Mouse (Mus musculus): ENCODE results near the gene Utrn. TPM values are rescaled to one million over a fixed set of nuclear protein-coding genes. Genes with fewer than 3 reads are reported as not detected.

Utrn gene
- polyA plus RNA-seq, 1 experiment from 2014 or later: 17.6 TPM

DNA sequence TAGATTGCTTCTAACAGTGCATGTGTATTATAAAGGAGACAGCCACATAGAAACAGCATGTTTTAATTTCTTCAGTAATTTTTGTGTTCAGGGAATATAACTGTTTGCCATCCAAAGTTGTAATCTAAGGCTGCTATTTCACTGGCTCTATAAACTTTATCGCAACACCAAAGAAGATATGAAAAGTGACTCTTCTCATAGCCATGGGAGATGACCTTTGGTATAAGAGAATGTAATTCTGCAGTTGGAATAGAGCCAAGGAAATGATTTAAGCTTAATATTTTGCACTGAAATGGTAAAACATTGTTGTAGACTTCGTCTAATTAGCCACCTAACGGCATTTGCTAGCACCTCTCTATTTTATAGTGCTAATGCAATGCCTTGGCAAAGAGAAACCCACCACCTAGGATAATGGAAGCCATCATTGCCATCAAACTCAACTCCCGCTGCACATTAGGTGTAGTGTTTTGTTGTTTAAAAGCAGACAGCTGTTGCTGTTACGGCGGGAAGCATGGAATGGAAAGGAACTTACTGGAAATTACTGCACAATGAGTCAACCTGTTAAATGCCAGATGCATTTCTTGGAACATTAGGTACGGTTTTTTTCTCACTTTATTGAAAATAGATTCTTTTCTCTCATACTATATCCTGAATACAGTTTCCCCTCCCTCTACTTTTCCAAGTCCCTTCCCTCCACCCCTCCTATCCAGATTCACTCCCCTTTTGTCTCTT is 445.0 kb downstream of the Utrn start:
- WGBS: 92% methylated on average over 7 of the region's 7 CpGs
- no peak for ATAC-seq

DNA sequence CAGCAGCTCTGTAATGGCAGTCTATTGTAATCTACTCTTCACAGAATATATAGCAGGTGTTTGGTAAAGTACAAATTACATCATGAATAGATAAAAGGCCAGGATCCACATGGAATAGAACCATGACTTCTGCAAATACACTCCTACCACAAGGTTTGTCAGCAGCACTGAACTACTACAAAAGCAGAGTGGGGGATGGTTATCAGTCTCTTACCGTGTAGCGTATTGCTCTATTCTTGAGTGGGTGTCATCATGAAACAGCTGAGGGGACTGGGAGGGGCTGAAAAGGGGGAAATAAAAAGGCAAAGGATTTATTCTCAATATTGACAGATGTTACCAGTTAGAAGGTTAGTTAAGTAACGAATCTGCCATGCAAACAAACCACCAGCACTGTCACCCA is 454.2 kb downstream of the Utrn start:
- no peak for ATAC-seq

More for the DNA sequence above, 445.0 kb downstream of the Utrn start:
- Histone ChIP-seq H3K9me3 (replicated peaks; ENCODE audit: control insufficient read depth, low read length, poor library complexity, severe bottlenecking) (no peaks in the 10 kb centered on the region), H3K4me2 (ENCODE audit: low read length) (no peak overlapping the region), H3K4me3 (ENCODE audit: low read depth, low read length) (no peak overlapping the region), H3K36me3 (ENCODE audit: control insufficient read depth, insufficient read depth, low read length) (no peaks in the 10 kb centered on the region), H3K9ac (ENCODE audit: low read depth, low read length) (no peak overlapping the region), H3K27me3 (ENCODE audit: control insufficient read depth, insufficient read depth, low read depth, low read length) (no peaks in the 10 kb centered on the region), H3K4me1 (ENCODE audit: control insufficient read depth, insufficient read depth, low read length) (no peaks in the 10 kb centered on the region), H3K27ac (ENCODE audit: low read length) (no peak overlapping the region)

DNA sequence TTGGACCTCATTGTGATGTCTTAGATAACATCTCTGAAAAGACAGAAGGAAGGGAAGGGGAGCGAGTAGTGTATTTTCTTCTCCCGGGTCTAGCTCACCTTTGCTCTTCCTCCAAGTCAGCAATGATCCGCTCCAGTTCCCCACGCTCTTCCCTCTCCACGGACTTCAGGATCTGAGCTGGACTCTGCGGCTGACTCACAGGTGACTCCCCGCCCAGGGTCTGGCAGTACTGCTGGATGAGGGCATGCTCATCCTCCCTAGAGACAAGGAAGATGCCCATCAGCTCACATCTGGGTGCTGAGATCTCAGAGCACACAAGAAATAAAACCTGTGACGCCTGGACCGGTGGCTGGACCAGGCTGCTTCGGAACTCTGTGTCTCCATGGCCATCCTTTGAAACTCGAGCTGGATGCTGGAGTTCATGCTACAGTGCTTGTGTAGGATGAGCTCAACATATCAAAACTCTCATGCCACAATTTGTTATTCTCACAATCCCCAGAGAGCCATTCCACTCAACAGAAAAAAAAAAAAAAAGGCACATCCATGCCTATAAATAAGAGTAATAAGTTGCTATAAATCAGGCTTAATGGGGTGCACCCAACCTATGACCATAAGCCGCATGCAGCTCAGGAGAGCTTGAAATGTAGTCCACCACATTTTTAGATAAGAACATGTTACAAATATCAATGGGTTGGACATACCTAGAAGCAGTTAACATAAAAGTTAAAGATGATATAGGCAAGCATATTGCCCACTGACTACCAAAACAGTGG is 462.6 kb downstream of the Utrn start:
- Histone ChIP-seq H3K27me3 (ENCODE audit: control insufficient read depth, insufficient read depth, low read depth, low read length) (no peaks in the 10 kb centered on the region), H3K4me1 (ENCODE audit: control insufficient read depth, insufficient read depth, low read length) (no peaks in the 10 kb centered on the region), H3K9ac (ENCODE audit: low read depth, low read length) (no peak overlapping the region), H3K36me3 (ENCODE audit: control insufficient read depth, insufficient read depth, low read length) (no peaks in the 10 kb centered on the region), H3K4me2 (ENCODE audit: low read length) (no peak overlapping the region), H3K4me3 (ENCODE audit: low read depth, low read length) (no peak overlapping the region), H3K27ac (ENCODE audit: low read length) (no peak overlapping the region), H3K9me3 (replicated peaks; ENCODE audit: control insufficient read depth, low read length, poor library complexity, severe bottlenecking) (no peaks in the 10 kb centered on the region)
- no peak for ATAC-seq
- WGBS: 94% methylated on average over 12 of the region's 12 CpGs

More for the DNA sequence above, 454.2 kb downstream of the Utrn start:
- H3K4me3 ChIP-seq (ENCODE audit: low read depth, low read length): no peak overlapping the region
- H3K9ac ChIP-seq (ENCODE audit: low read depth, low read length): no peak overlapping the region
- no peaks in the 10 kb centered on the region for H3K9me3 ChIP-seq (replicated peaks; ENCODE audit: control insufficient read depth, low read length, poor library complexity, severe bottlenecking)
- no peaks in the 10 kb centered on the region for H3K4me1 ChIP-seq (ENCODE audit: control insufficient read depth, insufficient read depth, low read length)
- 84% methylated on average over 3 of the region's 3 CpGs for WGBS
- no peak overlapping the region for H3K27ac ChIP-seq (ENCODE audit: low read length)
- no peaks in the 10 kb centered on the region for H3K36me3 ChIP-seq (ENCODE audit: control insufficient read depth, insufficient read depth, low read length)
- H3K4me2 ChIP-seq (ENCODE audit: low read length): no peak overlapping the region
- H3K27me3 ChIP-seq (ENCODE audit: control insufficient read depth, insufficient read depth, low read depth, low read length): no peaks in the 10 kb centered on the region

DNA sequence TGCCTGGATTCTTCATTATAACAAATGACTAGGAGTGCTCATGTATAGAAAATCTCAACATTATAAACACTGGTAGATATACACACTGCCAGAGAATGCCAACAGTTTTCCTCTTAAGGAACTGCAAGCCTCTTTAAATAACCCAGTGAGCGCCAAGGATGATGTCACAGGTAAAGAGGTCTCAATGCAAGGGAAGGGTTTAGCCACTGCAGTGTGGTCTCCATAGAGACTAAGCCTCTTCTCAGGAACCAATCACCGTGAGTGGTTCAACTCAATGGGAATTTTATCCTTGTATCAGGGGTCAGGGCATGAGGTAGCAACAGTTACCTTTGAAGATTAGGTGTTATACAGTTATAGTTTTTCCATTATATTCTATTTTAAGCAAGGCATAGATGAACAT is 469.7 kb downstream of the Utrn start:
- H3K27me3 ChIP-seq (ENCODE audit: control insufficient read depth, insufficient read depth, low read depth, low read length): no peaks in the 10 kb centered on the region
- H3K27ac ChIP-seq (ENCODE audit: low read length): no peak overlapping the region
- no peak overlapping the region for H3K4me2 ChIP-seq (ENCODE audit: low read length)

DNA sequence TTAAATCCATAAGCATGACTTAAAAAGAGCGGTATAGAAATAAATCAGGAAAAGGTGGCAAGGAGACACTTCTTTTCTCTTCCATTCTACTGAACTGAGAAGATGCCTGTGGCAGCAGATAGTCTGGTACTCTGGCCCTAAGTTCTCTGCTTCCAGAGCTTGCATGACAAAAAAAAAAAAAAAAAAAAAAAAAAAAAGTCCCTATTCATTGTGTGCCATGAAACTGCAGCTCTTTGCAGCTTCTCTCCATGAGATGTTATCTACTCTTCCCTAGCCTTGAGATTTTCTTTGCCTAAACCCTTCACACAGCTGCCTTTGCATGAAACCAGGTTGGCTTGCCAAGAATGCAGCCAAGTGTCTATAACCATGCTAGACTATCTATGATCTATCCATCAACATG is 489.0 kb downstream of the Utrn start:
- Histone ChIP-seq H3K9me3 (replicated peaks; ENCODE audit: control insufficient read depth, low read length, poor library complexity, severe bottlenecking) (no peaks in the 10 kb centered on the region), H3K36me3 (ENCODE audit: control insufficient read depth, insufficient read depth, low read length) (no peaks in the 10 kb centered on the region), H3K4me3 (ENCODE audit: low read depth, low read length) (no peak overlapping the region), H3K9ac (ENCODE audit: low read depth, low read length) (no peak overlapping the region), H3K27ac (ENCODE audit: low read length) (no peak overlapping the region), H3K4me1 (ENCODE audit: control insufficient read depth, insufficient read depth, low read length) (no peaks in the 10 kb centered on the region), H3K27me3 (ENCODE audit: control insufficient read depth, insufficient read depth, low read depth, low read length) (no peaks in the 10 kb centered on the region), H3K4me2 (ENCODE audit: low read length) (no peak overlapping the region)
- ATAC-seq: no peak
- 100% methylated on average over 1 of the region's 1 CpGs for WGBS

More for the DNA sequence above, 469.7 kb downstream of the Utrn start:
- WGBS: 15% methylated on average over 2 of the region's 2 CpGs
- H3K4me1 ChIP-seq (ENCODE audit: control insufficient read depth, insufficient read depth, low read length): peaks cover 3% of the 10 kb centered on the region; the same call in 1 of the 2 replicates
- H3K4me3 ChIP-seq (ENCODE audit: low read depth, low read length): no peak overlapping the region
- no peaks in the 10 kb centered on the region for H3K36me3 ChIP-seq (ENCODE audit: control insufficient read depth, insufficient read depth, low read length)
- no peak overlapping the region for H3K9ac ChIP-seq (ENCODE audit: low read depth, low read length)
- ATAC-seq: peak; percentile 81
- H3K9me3 ChIP-seq (replicated peaks; ENCODE audit: control insufficient read depth, low read length, poor library complexity, severe bottlenecking): no peaks in the 10 kb centered on the region

DNA sequence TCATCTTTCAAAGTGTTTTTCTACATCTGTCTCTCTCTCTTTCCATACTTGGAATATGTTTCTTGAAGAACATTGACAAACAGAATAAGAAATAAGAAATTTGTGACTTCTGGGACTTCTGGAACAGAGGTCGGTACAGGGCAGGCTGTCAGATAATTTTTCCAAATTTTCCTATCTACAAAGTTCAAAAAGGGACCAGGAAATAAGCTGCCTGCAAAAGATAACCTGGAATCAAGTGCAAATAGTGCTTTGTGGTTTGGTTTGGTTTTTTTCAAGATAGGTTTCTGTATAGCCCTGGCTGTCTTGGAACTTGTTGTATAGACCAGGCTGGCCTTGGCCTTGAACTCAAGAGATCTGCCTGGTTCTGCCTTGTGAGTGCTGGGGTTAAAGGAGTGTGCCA is 490.0 kb downstream of the Utrn start:
- Histone ChIP-seq H3K4me2 (ENCODE audit: low read length) (no peak overlapping the region), H3K9me3 (replicated peaks; ENCODE audit: control insufficient read depth, low read length, poor library complexity, severe bottlenecking) (no peaks in the 10 kb centered on the region; the same call in 1 of the 2 replicates), H3K27me3 (ENCODE audit: control insufficient read depth, insufficient read depth, low read depth, low read length) (no peaks in the 10 kb centered on the region), H3K27ac (ENCODE audit: low read length) (no peak overlapping the region), H3K4me1 (ENCODE audit: control insufficient read depth, insufficient read depth, low read length) (no peaks in the 10 kb centered on the region), H3K9ac (ENCODE audit: low read depth, low read length) (no peak overlapping the region), H3K36me3 (ENCODE audit: control insufficient read depth, insufficient read depth, low read length) (no peaks in the 10 kb centered on the region), H3K4me3 (ENCODE audit: low read depth, low read length) (no peak overlapping the region)
- WGBS: 98% methylated on average over 1 of the region's 1 CpGs
- no peak for ATAC-seq

DNA sequence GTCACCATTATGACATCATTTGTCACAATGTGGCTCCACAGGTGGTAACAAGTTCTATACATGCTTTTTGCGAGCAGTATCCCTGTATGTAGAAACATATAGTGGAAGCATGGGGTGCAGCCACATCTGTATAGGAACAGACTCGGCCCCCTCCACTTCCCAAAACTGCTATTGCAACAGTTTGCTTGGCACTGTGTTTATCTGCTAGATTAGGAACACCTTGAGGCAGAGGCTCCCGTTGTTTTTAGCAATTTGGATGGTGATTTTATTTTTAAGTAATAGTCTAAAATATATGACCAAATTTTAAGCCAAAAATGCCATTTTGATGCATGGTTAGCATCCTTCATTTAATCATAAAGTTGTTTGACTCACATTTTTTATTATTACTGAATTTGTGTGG is 491.4 kb downstream of the Utrn start:
- H3K9ac ChIP-seq (ENCODE audit: low read depth, low read length): no peak overlapping the region
- H3K27me3 ChIP-seq (ENCODE audit: control insufficient read depth, insufficient read depth, low read depth, low read length): no peaks in the 10 kb centered on the region
- no peaks in the 10 kb centered on the region for H3K4me1 ChIP-seq (ENCODE audit: control insufficient read depth, insufficient read depth, low read length)
- ATAC-seq: no peak
- 63% methylated on average over 3 of the region's 3 CpGs for whole genome bisulfite sequencing
- H3K27ac ChIP-seq (ENCODE audit: low read length): no peak overlapping the region
- no peaks in the 10 kb centered on the region; the same call in 1 of the 2 replicates for H3K9me3 ChIP-seq (replicated peaks; ENCODE audit: control insufficient read depth, low read length, poor library complexity, severe bottlenecking)
- no peaks in the 10 kb centered on the region for H3K36me3 ChIP-seq (ENCODE audit: control insufficient read depth, insufficient read depth, low read length)
- no peak overlapping the region for H3K4me2 ChIP-seq (ENCODE audit: low read length)
- no peak overlapping the region for H3K4me3 ChIP-seq (ENCODE audit: low read depth, low read length)

DNA sequence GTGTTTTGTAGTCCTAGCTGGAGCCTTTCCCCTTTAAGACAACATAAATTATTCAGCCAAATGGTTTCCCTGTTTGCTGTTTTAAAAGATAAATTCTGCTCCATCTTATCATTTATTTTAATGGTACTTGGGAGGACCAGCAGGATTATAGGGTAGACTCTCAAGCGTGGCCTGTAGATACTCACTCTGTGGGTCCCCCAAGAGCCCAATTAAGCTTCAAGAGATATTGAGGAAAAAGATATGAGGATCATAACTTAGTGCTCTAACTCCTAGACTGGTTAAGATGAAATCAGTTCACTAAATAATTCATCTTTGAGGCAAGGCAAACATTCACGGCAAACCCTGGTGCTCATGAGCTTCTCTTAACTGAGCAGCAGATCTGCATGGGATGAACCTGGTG is 493.1 kb downstream of the Utrn start:
- Histone ChIP-seq H3K4me3 (ENCODE audit: low read depth, low read length) (no peak overlapping the region), H3K9me3 (replicated peaks; ENCODE audit: control insufficient read depth, low read length, poor library complexity, severe bottlenecking) (no peaks in the 10 kb centered on the region; the same call in 1 of the 2 replicates), H3K27ac (ENCODE audit: low read length) (no peak overlapping the region), H3K4me1 (ENCODE audit: control insufficient read depth, insufficient read depth, low read length) (no peaks in the 10 kb centered on the region), H3K9ac (ENCODE audit: low read depth, low read length) (no peak overlapping the region), H3K36me3 (ENCODE audit: control insufficient read depth, insufficient read depth, low read length) (no peaks in the 10 kb centered on the region), H3K4me2 (ENCODE audit: low read length) (no peak overlapping the region), H3K27me3 (ENCODE audit: control insufficient read depth, insufficient read depth, low read depth, low read length) (no peaks in the 10 kb centered on the region)
- WGBS: 69% methylated on average over 2 of the region's 2 CpGs
- ATAC-seq: 0 out of 2 replicates have a peak, but pooled peaks have one; percentile 64

DNA sequence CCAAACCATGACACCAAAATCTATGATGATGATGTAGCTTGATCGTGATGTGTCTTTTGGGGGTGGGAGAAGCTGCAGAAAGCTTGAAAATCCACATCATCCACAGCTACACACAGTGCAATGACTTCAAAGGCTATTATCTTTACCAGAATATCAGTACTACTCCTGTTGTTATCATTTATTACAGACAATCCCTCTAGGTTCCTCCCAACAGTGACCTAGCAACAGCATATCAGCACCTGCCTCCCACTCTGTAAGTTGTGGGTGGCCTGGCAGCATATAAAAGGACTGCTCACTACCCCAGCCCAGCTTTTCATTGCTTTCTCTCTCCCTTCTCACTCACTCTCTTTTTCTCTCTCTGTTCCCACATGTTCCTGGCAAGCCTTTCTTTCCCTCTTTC is 494.4 kb downstream of the Utrn start:
- Histone ChIP-seq H3K27me3 (ENCODE audit: control insufficient read depth, insufficient read depth, low read depth, low read length) (no peaks in the 10 kb centered on the region), H3K4me3 (ENCODE audit: low read depth, low read length) (no peak overlapping the region), H3K9me3 (replicated peaks; ENCODE audit: control insufficient read depth, low read length, poor library complexity, severe bottlenecking) (no peaks in the 10 kb centered on the region; the same call in 1 of the 2 replicates), H3K27ac (ENCODE audit: low read length) (no peak overlapping the region), H3K4me2 (ENCODE audit: low read length) (no peak overlapping the region), H3K36me3 (ENCODE audit: control insufficient read depth, insufficient read depth, low read length) (no peaks in the 10 kb centered on the region), H3K9ac (ENCODE audit: low read depth, low read length) (no peak overlapping the region), H3K4me1 (ENCODE audit: control insufficient read depth, insufficient read depth, low read length) (no peaks in the 10 kb centered on the region)
- no peak for ATAC-seq
- 82% methylated on average over 1 of the region's 1 CpGs for WGBS
